Mouse (Mus musculus): ENCODE measurements around the gene Copg1.

Copg1 gene

DNA sequence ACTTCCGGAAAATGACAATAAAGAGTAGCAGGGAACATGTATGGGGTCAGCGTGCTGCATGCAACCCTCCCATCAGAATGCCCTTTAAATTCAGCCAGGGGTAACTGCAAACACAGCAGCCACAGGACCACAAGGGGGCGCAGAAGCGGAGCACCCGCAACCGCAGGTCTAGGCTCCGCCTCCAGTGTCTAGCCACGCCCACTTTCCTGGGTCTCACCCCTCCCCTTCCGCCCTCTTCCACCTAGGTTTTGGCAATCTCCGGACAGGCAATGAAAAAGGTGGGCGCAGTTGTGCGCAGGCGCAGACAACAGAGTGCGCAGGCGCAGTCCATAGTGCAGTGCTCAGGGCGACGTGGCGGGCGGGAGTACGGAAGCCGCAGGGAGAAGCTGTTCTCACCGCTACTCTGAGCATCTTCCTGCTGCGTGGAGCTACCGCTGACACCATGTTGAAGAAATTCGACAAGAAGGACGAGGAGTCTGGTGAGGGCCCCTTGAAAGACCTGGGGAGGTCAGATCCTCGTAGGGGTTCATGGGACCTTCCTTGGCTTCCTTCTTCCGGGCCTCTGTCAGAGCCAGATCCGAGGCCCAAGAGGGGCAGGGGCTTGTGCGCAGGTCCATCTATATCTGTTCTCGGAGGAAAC, at the start of gene Copg1:
Gene Copg1, plus strand, starts transcription at position 221 of the 640 bp plus-strand sequence.
- DNase-seq (ENCODE audit: low spot score), result peak; percentile 100

DNA sequence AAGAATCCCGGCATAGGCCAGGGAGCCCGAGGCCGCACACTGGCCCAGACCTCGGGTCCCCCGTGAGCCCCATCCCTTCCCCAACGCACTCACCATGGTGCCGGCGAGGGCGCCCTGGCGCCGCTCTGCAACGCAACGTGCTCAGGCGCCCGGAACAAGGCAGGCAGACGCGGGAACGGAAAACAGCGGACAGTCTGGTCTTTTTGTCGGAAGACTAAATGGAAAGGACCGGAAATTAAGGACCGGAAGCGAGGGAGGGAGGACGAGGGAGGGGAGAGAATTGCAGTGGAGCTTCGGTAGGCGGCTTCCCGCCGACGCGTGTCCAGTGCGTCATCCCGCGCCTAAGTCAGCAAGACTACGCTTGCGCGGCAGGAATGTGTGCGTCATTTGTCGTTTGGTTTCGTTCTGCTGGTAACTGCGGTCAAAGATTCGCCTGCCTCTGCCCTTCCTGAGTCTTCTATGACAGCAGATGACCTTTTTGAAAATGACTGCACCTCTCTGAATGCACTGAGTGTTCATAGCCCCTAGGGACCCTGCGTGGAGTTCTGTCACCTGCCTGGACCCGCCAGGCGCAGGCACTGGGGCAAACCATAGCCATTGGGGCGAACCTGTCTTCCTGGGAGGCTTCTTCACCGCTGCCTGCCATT, 48.9 kb upstream of the Copg1 start, which contains the start of gene Isy1:
Gene Isy1, minus strand, starts transcription at position 248 of the 647 bp plus-strand sequence.
- DNase-seq (ENCODE audit: low spot score), result peak; percentile 96

DNA sequence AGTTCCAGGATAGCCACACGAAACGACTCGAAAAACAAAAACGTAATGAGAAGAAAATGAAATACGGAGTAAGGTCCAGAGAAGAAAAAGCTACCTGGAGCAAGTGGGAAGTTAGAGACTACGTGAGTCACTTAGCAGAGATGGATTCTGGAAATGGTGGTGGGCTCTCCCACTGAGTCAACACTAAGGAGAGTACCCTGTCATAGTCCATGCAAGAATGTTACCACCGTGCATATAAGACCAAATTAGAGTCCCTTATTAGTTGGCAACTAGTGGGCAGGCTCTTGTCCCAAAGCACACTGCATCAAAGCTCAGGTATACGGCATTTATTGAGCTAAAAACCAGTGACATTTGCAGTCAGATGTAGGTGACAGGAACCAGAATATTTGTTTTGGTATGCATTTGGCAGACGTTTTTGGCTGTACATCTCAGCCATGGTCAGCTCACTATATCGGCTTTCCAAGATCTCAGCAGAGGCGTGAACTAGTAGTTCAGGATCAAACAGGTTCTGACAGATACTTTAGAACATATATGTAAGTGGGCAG, 47.7 kb upstream of the Copg1 start:
- DNase-seq (ENCODE audit: low spot score), result no peak

DNA sequence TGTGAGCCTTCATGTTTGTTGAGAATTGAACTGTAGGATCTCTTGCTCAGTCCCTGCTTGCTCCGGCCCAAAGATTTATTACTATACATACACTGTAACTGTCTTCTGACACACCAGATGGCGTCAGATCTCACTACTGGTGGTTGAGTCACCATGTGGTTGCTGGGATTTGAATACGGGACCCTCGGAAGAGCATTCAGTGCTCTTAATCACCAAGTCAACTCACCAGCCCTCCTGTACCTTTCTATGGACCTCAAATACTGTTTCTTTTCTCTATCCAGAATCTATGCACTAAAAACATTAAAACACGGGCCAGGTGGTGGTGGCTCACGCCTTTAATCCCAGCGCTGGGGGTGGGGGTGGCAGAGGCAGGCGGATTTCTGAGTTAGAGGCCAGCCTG, 46.0 kb upstream of the Copg1 start:
- DNase-seq (ENCODE audit: low spot score), result no peak

DNA sequence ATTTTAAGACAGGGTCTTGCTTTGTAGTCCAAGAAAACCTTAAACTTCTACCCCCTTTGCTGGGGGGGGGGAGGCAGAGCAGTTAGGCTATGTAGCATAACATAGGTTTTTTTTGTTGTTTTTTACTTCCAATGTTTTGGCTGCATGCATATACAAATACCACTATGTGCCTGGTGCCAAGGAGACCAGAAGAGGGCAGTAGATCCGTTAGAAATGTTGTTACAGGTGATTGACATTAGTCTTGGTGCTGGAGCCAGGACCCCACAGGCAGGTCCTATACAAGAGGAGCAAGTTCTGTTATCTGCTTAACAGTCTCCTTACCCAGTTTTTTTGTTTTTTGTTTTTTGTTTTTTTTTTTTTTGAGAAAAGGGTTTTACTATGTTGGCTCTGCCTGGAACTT, 45.4 kb upstream of the Copg1 start:
- DNase-seq (ENCODE audit: low spot score), result no peak

DNA sequence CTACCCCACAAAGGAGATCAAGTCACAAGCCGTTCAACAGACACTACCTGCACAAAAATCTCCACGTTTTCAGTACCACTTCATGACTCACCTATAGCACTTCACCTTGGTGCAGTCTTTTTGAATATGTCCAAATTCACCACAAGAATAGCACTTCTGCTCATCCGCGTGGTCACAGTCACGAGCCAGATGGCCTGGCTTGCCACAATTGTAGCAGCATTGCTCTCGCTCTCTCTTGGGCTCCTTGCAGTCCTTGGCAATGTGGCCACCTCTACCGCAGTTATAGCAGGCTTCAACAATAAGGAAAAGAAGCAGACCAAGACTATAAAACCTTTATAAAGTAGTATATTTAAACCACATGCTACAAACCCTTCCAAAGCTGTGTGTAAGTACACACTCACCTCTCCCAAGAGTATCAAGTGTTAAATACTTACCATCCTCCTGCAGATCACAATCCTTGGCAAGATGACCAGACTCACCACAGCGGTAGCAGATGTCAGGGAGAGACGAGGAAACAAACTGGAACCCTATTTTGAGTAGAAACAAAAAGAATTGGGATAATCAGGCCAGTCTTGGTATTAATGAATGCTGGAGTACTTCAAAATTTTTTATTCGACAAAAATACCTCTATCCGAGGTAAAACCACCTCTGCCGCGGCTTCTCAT, 42.5 kb upstream of the Copg1 start:
- DNase-seq (ENCODE audit: low spot score), result no peak

GRCm38 (mm10) chr6:87846813-87847212, 40.8 kb upstream of the Copg1 start:
- no peak for DNase-seq (ENCODE audit: low spot score)

GRCm38 (mm10) chr6:87849780-87850154, 37.8 kb upstream of the Copg1 start:
- no peak for DNase-seq (ENCODE audit: low spot score)

DNA sequence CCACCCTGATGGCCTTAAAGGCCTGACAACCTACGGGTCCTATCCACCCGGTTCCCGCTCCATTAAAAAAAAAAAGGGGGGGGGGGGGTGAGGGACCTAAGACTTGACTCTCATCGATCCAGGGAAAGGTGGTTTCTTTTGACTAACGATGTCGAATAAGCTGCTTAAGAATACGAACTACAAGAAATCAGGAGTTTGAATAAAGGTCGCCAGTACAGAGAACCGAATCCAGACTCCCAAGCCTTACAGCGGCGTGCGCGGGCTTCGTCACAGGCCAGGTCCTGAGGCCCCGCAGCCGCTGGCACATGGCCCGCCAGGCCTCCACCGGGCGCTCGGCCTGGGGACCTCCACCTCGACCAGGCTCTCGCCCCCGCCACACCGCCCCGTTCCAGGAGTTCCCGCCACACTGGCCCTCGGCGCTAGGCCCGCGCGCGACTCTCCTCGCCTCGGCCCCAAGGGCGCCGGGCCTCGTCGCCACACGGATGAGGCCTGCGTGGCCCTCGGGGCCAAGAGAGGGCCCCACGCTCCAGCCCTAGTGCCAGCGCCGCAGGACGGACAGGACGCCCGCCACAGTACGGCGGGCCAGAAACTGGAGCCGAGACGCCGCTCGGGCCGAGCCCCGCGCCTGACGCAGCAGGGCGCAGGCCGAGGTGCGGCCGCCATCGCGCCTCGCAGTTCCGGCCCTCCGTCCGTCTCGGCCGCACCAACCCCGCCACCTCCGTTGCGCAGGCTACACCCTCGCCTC, 37.3 kb upstream of the Copg1 start:
- DNase-seq (ENCODE audit: low spot score), result no peak

- DNase-seq (ENCODE audit: low spot score), result peak; percentile 95
Observed at GRCm38 (mm10) chr6:87850900-87851614, 36.6 kb upstream of the Copg1 start, which contains the start of gene Cnbp. Cnbp (minus strand) TSS chr6:87851106.

DNA sequence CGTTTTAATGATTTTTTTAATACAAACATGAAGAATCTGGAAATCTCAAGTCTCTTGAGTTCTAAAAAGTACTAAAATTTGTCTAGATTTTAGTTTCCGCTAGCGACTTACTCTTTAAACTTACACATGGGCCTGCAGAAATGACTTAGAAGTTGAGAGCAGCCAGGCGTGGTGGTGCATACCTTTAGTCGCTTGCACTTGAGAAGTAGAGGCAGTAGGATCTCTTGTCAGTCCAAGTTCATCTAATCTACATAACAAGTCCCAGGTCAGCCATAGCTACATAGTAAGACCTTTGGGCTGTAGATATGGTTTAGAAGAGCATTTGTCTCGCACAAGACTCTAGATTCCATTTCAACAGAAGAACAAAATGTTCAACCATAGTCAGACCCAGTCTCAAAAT, 35.7 kb upstream of the Copg1 start:
- DNase-seq (ENCODE audit: low spot score), result no peak

GRCm38 (mm10) chr6:87853446-87853845, 34.2 kb upstream of the Copg1 start:
- no peak for DNase-seq (ENCODE audit: low spot score)

GRCm38 (mm10) chr6:87857071-87857470, 30.5 kb upstream of the Copg1 start:
- DNase-seq (ENCODE audit: low spot score), result no peak

- no peak for DNase-seq (ENCODE audit: low spot score)
Observed at GRCm38 (mm10) chr6:87866211-87866610, 21.4 kb upstream of the Copg1 start.

DNA sequence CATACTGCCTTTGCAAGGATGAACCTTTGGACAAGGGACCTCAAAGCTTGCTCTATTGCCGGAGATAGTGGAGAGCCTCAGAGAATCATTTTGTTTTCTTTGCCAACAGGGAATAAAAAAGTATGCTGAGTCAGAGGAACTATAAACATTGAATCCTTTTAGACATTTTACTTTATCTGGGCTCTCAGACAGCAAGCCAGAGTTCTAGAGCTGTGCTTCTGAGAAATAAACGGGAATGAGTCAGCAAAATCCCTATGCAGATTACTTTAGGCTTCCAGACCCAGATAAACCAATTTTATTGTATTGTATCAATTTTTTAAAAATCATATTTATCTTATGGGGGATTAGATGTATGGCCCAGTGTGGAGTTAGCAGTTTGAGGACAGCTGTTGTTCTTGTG, 20.4 kb upstream of the Copg1 start:
- DNase-seq (ENCODE audit: low spot score), result peak; percentile 73

DNA sequence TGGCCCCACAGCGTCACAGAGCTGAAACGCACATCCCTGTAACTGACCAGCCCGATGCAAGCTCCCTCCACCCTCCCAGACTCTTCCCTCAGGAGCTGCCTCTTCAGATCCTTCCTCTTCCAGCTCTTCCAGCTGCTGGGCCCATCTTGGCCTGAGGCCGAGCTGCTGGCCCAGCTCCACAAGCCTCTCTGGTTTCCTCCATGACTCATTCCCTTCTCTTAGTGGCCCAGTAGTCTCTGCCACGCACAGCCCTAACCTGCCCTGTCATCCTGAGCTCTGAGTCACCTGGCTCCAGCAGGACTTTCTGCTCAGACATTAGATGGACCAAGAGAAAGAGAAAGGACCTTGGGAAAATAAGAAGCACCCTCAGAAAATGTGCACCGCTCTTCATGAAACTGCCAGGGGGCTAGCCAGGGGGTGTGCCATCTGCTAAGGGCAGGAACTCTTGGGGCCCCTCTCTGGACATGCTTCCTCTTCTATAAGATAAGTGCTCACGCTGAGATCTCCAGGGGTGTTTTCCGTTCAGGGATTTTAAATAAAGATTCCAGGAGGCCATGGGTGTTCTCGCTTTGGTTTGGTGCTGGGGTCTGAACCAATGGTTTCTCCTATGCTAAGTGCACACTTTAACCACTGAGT, 18.6 kb upstream of the Copg1 start:
- DNase-seq (ENCODE audit: low spot score), result no peak

GRCm38 (mm10) chr6:87870440-87870839, 17.2 kb upstream of the Copg1 start:
- DNase-seq (ENCODE audit: low spot score), result no peak

GRCm38 (mm10) chr6:87871240-87871639, 16.4 kb upstream of the Copg1 start:
- DNase-seq (ENCODE audit: low spot score), result no peak

DNA sequence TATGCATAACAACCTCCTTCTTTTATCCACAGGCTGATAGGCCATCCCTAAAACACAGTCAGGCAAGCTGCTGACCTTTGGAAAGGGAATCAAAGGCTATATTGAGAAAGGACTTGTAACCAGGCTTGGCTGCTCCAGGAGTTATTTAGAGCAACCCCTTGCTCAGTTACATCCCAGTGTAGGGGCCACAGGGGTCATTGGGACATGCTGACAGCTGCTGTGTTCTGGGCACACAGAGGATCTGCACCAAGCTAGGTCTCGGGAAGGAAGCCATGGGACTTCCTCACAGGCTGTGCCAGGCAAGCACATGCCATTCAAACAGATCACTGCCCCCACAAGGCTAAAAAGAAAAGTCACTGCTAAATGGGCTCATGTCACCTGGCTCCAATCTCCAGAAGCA, 14.5 kb upstream of the Copg1 start:
- DNase-seq (ENCODE audit: low spot score), result no peak

GRCm38 (mm10) chr6:87873963-87874362, 13.7 kb upstream of the Copg1 start:
- no peak for DNase-seq (ENCODE audit: low spot score)

DNA sequence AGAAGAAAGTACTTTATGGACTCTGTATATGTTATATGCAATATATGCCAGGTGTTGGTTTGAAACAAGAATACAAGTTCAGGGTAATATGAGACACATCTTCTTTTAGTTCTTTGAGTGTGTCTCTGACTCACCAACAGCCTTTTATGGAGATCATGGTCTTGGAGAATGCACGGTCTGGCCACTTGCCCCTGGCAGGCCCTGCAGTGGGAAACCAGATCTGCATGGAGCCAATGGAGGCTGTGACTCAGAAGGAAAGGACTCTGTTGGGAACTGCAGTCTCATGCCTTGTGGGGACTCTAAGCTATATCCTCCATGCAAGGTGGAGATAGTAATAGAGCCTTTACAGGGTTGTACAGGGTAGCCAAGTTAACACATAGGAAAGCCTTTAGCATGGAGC, 12.5 kb upstream of the Copg1 start:
- DNase-seq (ENCODE audit: low spot score), result no peak

All from c-Kit-positive CD71-positive TER-119-positive erythroid progenitor cells, embryonic 14.5 days (primary cell).